15 mouse cellular contexts compared by ENCODE assay signal in the genomic region with DNA sequence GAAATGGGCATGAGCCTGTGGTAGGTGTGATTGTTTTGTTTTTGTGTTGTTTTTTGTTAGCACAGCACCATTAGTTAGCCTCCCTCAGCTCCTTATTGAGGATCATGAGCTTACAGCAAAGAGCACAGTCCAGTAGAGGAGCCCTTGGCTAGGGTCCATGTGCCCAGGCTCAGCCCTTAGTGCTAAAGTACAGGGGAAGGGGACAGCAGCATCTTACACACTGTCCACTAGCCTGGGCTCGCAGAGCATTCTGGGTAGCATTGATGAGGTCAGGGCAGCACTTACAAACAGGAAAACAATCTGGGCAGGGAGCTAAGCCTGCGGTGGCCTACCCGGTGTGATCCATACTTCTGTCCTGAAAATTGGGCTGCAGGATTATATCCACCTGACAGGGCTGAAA.
A peak's percentile ranks its signal among the peaks of the same experiment; 100 is the strongest.
DNase-seq lines count a peak whose midpoint lies in the region; ATAC-seq and TF ChIP-seq lines count a peak whose summit lies in the region.
"Had no signal": no experiment of that assay in that cellular context is flagged by ENCODE, and none has a peak within 500 bp of the region (broad histone marks: within the 10 kb centered on the region; RNA-seq: fewer than 3 reads in every experiment).

No protein-coding gene starts in this region.

- DNase-seq in liver, postnatal 0 days, result no peak
- no peak for DNase-seq in liver, embryonic 11.5 days (ENCODE audit: low spot score)
- DNase-seq in embryonic facial prominence, embryonic 14.5 days (ENCODE audit: low spot score), result no peak
- DNase-seq in kidney, adult 8-10 months, result peak; percentile 84 to 87
- peak; percentile 90 to 91 for DNase-seq in kidney, postnatal 36 days
- DNase-seq in ovary, postnatal 36 days (ENCODE audit: low spot score), result no peak
- DNase-seq: adrenal gland, adult 2 months; cerebellum, adult 18-20 months; midbrain, embryonic 14.5 days; right cerebral cortex, postnatal 14 days had no signal

- H3K9ac ChIP-seq in liver, postnatal 0 days (replicated peaks), result no peak overlapping the region
- H3K9ac ChIP-seq in liver, embryonic 11.5 days (ENCODE audit: low read depth, low read length), result no peak overlapping the region
- no peak overlapping the region for H3K9ac ChIP-seq in embryonic facial prominence, embryonic 14.5 days (ENCODE audit: low read depth, low read length)
- H3K9ac ChIP-seq: forebrain, embryonic 13.5 days; liver, embryonic 12.5 days had no signal

- no peak for TF ChIP-seq EP300 in liver, postnatal 0 days (IDR thresholded peaks at IDR 0.05; ENCODE audit: low read depth)

- H3K9me3 ChIP-seq in liver, postnatal 0 days (ENCODE audit: low read length), result no peaks in the 10 kb centered on the region
- H3K9me3 ChIP-seq in liver, embryonic 11.5 days (ENCODE audit: control insufficient read depth, low read length), result no peaks in the 10 kb centered on the region
- H3K9me3 ChIP-seq in embryonic facial prominence, embryonic 14.5 days (ENCODE audit: control insufficient read depth, low read length), result no peaks in the 10 kb centered on the region
- H3K9me3 ChIP-seq: forebrain, embryonic 13.5 days; hindbrain, embryonic 10.5 days; liver, embryonic 12.5 days had no signal

- no peaks in the 10 kb centered on the region for H3K27me3 ChIP-seq in liver, postnatal 0 days (ENCODE audit: insufficient read depth, low read length)
- no peaks in the 10 kb centered on the region for H3K27me3 ChIP-seq in liver, embryonic 11.5 days (replicated peaks; ENCODE audit: control insufficient read depth, insufficient read depth, low read length)
- no peaks in the 10 kb centered on the region for H3K27me3 ChIP-seq in embryonic facial prominence, embryonic 14.5 days (replicated peaks; ENCODE audit: control insufficient read depth, insufficient read depth, low read length)
- H3K27me3 ChIP-seq: forebrain, embryonic 13.5 days; liver, embryonic 12.5 days had no signal

- no peak overlapping the region for H3K4me3 ChIP-seq in liver, postnatal 0 days (ENCODE audit: low read depth, low read length)
- no peak overlapping the region for H3K4me3 ChIP-seq in liver, embryonic 11.5 days (ENCODE audit: low read depth, low read length)
- H3K4me3 ChIP-seq in embryonic facial prominence, embryonic 14.5 days (ENCODE audit: low read depth, low read length), result no peak overlapping the region
- H3K4me3 ChIP-seq: forebrain, embryonic 13.5 days; hindbrain, embryonic 10.5 days; liver, embryonic 12.5 days had no signal

- 65% methylated on average over 3 of the region's 3 CpGs for WGBS in liver, postnatal 0 days (ENCODE audit: insufficient replicate concordance)
- 79% methylated on average over 3 of the region's 3 CpGs for WGBS in liver, embryonic 11.5 days
- WGBS in embryonic facial prominence, embryonic 14.5 days, result 79% methylated on average over 3 of the region's 3 CpGs

- TF ChIP-seq CTCF in liver, postnatal 0 days (IDR thresholded peaks at IDR 0.05; ENCODE audit: low read depth), result no peak

- H3K36me3 ChIP-seq in liver, postnatal 0 days (replicated peaks; ENCODE audit: insufficient read depth, low read length), result no peaks in the 10 kb centered on the region
- no peaks in the 10 kb centered on the region for H3K36me3 ChIP-seq in liver, embryonic 11.5 days (ENCODE audit: control insufficient read depth, insufficient read depth, low read length)
- H3K36me3 ChIP-seq in embryonic facial prominence, embryonic 14.5 days (ENCODE audit: control insufficient read depth, insufficient read depth, low read length), result no peaks in the 10 kb centered on the region
- H3K36me3 ChIP-seq: hindbrain, embryonic 10.5 days; liver, embryonic 12.5 days had no signal

- no peak overlapping the region for H3K4me2 ChIP-seq in liver, postnatal 0 days (ENCODE audit: low read depth, low read length)
- H3K4me2 ChIP-seq in liver, embryonic 11.5 days, result no peak overlapping the region
- H3K4me2 ChIP-seq in embryonic facial prominence, embryonic 14.5 days (ENCODE audit: low read depth, low read length), result no peak overlapping the region
- H3K4me2 ChIP-seq: forebrain, embryonic 13.5 days; liver, embryonic 12.5 days had no signal

- ATAC-seq in liver, postnatal 0 days, result peak; percentile 5; the same call in 1 of the 2 replicates
- no peak for ATAC-seq in liver, embryonic 11.5 days (replicated peaks; ENCODE audit: low FRiP score)
- no peak for ATAC-seq in embryonic facial prominence, embryonic 14.5 days (ENCODE audit: low read depth)
- ATAC-seq in frontal cortex, adult (ENCODE audit: low TSS enrichment), result no peak
- ATAC-seq: CD4-positive, CD25-positive, alpha-beta regulatory T cell, adult 4 months; forebrain, embryonic 13.5 days; liver, embryonic 12.5 days had no signal

- H3K27ac ChIP-seq in liver, postnatal 0 days (ENCODE audit: low read depth), result peak overlapping the region; percentile 20; the same call in 1 of the 2 replicates
- H3K27ac ChIP-seq in liver, embryonic 11.5 days (ENCODE audit: low read depth, low read length), result no peak overlapping the region
- H3K27ac ChIP-seq in embryonic facial prominence, embryonic 14.5 days (replicated peaks; ENCODE audit: low read depth, low read length), result peak overlapping the region; percentile 52; the same call in 1 of the 2 replicates
- H3K27ac ChIP-seq: forebrain, embryonic 13.5 days; hindbrain, embryonic 10.5 days; liver, embryonic 12.5 days had no signal

- H3K4me1 ChIP-seq in liver, postnatal 0 days (ENCODE audit: insufficient read depth), result peaks cover 17% of the 10 kb centered on the region; the same call in 1 of the 2 replicates
- H3K4me1 ChIP-seq in liver, embryonic 11.5 days (replicated peaks; ENCODE audit: control insufficient read depth, insufficient read depth, low read length), result peaks cover 8% of the 10 kb centered on the region
- H3K4me1 ChIP-seq in embryonic facial prominence, embryonic 14.5 days (ENCODE audit: control insufficient read depth, insufficient read depth, low read length), result peaks cover 32% of the 10 kb centered on the region

Comparison
In these comparisons a context has a peak if more than half of its experiments do, and no peak if none do; other contexts are left out.
1. DNase-seq: peak in kidney, adult 8-10 months (2 of 2) and kidney, postnatal 36 days (2 of 2); none in liver, postnatal 0 days (single experiment), liver, embryonic 11.5 days (single experiment), embryonic facial prominence, embryonic 14.5 days (single experiment) and ovary, postnatal 36 days (single experiment).